Mouse (Mus musculus) cortical plate, adult 2 months (tissue): ENCODE measurements around the gene Plekho1. TPM values are rescaled to one million over a fixed set of nuclear protein-coding genes. Genes with fewer than 3 reads are reported as not detected.
"Not testable (repeated sequence)": the region's sequence is repeated elsewhere in the genome, so short reads cannot be mapped to it uniquely, and the experiment has no call there.

Experiments
- H3K27ac ChIP-seq: fragments of 200-500 bp; 2 replicates; pipeline ENCODE4 v1.5.1; 2012; ENCODE audit warnings: low read length, control low read depth, inconsistent platforms; ENCODE audit not compliant: insufficient read depth
- H3K4me1 ChIP-seq: fragments of 200-500 bp; 2 replicates; pipeline ENCODE4 v1.6.1; 2011; ENCODE audit warnings: low read length; ENCODE audit not compliant: control insufficient read depth, insufficient read depth
- H3K4me3 ChIP-seq: fragments of 200-500 bp; 2 replicates; pipeline ENCODE4 v1.5.1; 2011; ENCODE audit warnings: mild to moderate bottlenecking, low read length, control low read depth; ENCODE audit not compliant: insufficient read depth
- CTCF ChIP-seq: fragments of 200-500 bp; IDR thresholded peaks from 2 replicates; pipeline ENCODE4 v1.5.1; 2011; ENCODE audit warnings: mild to moderate bottlenecking, control low read depth, low read length; ENCODE audit not compliant: insufficient read depth; ENCODE audit errors: extremely low read depth
- POLR2A ChIP-seq: fragments of 200-500 bp; IDR thresholded peaks from 2 replicates; pipeline ENCODE4 v1.6.1; 2011; ENCODE audit warnings: mild to moderate bottlenecking, low read length, control low read depth; ENCODE audit not compliant: insufficient read depth; ENCODE audit errors: extremely low read depth
- polyA plus RNA-seq: library from polyadenylated mRNA; depleted of rRNA; stranded (reverse); fragments of >200 nt; gene quantifications from 2 replicates; pipeline ENCODE4 v1.2.3, GENCODE M21; 2012

The Plekho1 gene
- polyA plus RNA-seq, 1 experiment = 133 TPM

DNA sequence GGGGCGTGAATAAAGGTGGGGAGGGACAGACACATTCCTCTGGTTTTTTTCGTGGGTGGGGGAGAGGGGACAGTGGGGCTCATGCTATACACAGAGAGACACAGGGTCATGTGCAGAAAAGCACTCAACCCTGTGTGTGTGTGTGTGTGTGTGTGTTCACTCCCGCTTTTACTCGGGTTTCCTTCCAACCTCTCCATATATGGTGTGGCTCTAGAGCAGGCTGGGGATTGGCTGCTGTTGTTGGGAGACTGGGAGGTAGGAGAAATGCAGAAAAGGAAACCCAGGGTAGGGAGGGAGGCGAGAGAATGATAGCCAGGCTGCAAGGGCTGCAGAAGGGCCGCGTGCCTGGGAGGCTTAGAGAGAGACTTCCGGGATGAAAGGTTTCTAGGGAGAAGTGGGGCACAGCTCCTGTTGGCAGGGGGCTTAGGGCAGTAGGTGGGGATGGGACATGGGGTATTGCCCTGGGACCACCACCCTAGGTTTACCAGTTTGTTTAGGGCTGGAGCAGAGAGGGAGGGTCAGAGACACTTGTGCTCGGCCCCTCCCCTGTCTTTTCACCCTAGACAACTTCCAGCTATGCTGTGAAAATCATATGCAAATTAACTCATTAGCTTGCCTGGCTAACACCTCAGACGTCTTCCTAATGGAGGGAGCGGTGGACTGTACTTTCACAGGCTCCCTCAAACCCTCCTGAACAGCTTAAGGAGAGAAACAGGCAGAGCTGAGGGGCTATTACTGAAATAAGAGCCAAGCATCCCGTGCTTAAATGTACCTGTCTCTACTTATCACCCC, 10.4 kb downstream of the Plekho1 start:
- TF ChIP-seq CTCF = no peak
- peak; percentile 91 for TF ChIP-seq POLR2A
- Histone ChIP-seq H3K4me1 (peaks cover 3% of the 10 kb centered on the region; the same call in 1 of the 2 replicates), H3K27ac (peak overlapping the region; percentile 73), H3K4me3 (no peak overlapping the region)

DNA sequence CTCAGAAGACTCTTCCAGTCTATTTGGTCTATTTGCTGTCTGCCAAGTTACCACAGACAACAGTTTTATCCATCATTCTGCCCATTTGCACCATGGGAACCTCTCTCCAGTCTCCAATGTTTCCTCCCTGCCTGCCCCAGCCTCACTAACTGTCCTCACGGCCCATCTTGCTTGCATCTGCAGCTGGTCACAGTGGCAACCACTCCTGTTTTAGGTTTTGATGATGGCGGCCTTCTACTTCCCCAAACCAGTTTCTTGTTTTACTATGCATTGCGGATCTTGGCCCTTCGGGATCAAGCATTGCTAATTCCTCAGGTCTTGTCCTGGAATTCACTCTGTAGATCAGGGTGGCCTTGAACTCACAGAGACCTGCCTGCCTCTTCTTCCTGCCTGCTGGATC, 13.7 kb downstream of the Plekho1 start:
- Histone ChIP-seq H3K4me3 (no peak overlapping the region), H3K4me1 (peaks cover 3% of the 10 kb centered on the region; the same call in 1 of the 2 replicates), H3K27ac (no peak overlapping the region)
- no peak for TF ChIP-seq POLR2A
- no peak for TF ChIP-seq CTCF

DNA sequence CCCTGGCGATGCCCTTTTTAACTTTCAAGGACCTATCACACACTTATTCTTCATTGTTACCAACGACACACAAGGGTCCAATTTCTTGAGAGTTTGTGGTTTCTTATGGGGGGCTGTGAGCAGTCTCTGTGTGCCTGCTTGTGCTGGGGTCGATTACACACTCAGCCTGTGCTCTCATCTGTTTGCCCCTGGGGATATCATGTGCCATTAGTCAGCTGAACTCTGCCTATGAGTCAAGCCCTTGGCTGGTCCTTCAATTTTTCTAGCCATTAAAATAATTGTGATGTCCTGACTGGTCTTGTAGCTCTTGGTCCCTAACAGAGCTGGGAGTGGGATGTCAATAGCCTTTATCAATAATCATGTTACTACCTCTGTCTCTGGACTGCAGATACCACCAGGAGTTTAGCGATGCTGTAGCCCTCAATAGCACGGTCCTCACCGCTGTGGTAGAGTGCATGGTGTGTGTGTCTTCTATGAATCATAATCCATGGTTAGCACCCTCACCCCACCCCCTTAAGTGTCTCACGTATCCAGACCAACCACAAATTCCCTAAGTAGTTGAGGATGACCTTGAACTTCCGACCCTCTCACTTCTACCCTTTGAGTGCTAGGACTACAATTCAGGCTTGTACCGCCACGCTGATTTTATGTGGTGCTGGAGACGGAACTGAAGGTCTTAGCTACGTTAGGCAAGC, 15.4 kb downstream of the Plekho1 start:
- TF ChIP-seq POLR2A = no peak
- no peak for TF ChIP-seq CTCF
- H3K4me3 ChIP-seq = no peak overlapping the region
- H3K4me1 ChIP-seq = peaks cover 3% of the 10 kb centered on the region; the same call in 1 of the 2 replicates
- H3K27ac ChIP-seq = no peak overlapping the region

- H3K4me1 ChIP-seq = no peaks in the 10 kb centered on the region; the same call in 1 of the 2 replicates
- H3K4me3 ChIP-seq = no peak overlapping the region
- peak overlapping the region; percentile 7; the same call in 1 of the 2 replicates for H3K27ac ChIP-seq
- TF ChIP-seq POLR2A = no peak
- no peak for TF ChIP-seq CTCF
Measured at GRCm38 (mm10) chr3:95978265-95978664, 17.5 kb downstream of the Plekho1 start.

- not testable (repeated sequence) for H3K27ac ChIP-seq, H3K4me3 ChIP-seq, H3K4me1 ChIP-seq
Measured at GRCm38 (mm10) chr3:95977587-95977986, 18.2 kb downstream of the Plekho1 start.

GRCm38 (mm10) chr3:95977079-95977478, 18.7 kb downstream of the Plekho1 start:
- no peak for TF ChIP-seq CTCF
- no peak for TF ChIP-seq POLR2A
- no peak overlapping the region for H3K4me3 ChIP-seq
- H3K27ac ChIP-seq = no peak overlapping the region
- no peaks in the 10 kb centered on the region; the same call in 1 of the 2 replicates for H3K4me1 ChIP-seq

DNA sequence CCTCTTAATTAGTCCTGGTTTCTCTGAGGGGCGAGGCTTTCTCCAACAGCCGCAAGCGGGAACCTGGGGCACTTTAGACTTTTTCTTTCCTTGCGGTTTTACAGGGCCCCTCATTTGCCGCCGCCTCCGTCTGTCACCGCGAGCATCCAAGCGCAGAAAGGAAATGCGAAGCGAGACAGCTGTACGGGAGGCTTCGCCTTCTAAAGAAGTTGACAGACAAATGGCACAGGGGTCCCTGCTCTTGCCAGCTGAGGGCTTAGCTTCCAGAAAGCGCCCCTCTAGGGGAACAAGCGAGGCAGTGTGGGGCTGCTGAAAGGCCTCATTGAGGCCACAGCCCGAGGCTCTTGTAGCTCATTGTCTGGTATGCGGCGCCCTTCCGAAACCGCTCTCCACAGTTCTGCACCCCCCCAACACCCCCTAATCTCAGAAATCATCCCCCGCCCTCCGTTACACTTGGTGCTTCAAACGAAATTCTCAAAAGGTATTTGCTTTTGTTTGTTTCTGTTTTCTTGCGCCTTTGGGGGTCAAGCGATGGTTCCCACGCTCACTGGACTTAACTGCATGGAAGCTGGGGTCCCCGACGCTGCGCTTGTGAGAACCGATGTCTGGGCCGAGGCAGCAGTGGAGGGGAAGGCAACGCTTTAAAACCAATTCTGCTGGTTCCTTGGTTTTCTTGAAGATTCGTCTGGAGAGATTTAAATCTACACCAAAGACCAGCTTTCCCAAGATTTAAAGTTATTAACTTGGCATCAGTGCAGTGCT, 22.7 kb downstream of the Plekho1 start:
- H3K4me3 ChIP-seq = peak overlapping the region; percentile 26; the same call in 1 of the 2 replicates
- peak overlapping the region; percentile 29; the same call in 1 of the 2 replicates for H3K27ac ChIP-seq
- TF ChIP-seq CTCF (no peak), POLR2A (no peak)
- H3K4me1 ChIP-seq = no peaks in the 10 kb centered on the region; the same call in 1 of the 2 replicates

DNA sequence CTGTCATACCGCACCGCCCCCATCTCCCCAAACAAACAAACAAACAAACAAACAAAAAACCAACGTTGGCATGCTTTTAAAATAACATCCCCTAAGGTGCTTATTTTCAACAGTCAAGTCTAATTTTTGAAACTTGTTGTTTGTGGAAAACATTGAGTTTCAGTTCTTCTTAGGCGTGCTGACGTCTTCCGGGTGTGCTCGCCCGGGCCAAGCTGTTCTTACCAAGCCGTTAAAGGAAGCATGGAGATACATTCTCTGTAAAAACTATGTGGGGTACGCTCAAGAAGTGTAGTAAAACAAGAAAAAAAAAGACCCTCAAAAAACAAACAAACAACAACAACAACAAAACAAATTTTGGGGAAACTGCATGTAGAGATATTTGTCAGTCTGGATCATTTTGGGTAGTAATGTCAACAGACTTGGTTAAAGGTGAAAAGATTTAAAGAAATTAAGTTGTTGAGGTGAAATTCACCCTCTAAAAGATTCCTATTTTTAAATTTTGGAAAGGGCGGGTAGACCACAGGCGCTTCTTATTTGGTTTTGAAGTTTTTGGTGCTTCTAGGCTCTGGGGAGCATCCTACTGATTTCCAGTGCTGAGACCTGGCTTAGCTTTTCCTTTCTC, 23.4 kb downstream of the Plekho1 start:
- no peak for TF ChIP-seq CTCF
- peak overlapping the region; percentile 29; the same call in 1 of the 2 replicates for H3K27ac ChIP-seq
- no peaks in the 10 kb centered on the region for H3K4me1 ChIP-seq
- peak overlapping the region; percentile 26; the same call in 1 of the 2 replicates for H3K4me3 ChIP-seq

DNA sequence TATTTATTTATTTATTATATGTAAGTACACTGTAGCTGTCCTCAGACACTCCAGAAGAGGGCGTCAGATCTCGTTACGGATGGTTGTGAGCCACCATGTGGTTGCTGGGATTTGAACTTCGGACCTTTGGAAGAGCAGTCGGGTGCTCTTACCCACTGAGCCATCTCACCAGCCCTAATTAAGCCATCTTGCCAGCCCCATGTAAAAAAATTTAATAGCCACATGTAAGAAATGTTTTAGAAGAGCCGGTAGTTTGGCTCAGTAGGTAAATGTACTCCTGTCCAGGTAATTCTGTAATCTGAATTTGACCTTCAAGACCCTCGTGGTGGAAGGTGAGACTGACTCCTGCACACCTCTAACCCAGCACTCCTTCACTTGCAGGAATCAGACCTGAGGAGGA, 25.1 kb downstream of the Plekho1 start:
- not testable (repeated sequence) for H3K4me3 ChIP-seq, H3K4me1 ChIP-seq, H3K27ac ChIP-seq
